Mouse (Mus musculus) kidney, adult 10 weeks (tissue): Measurements from ENCODE around the gene Fem1a. TPM values are rescaled to one million over a fixed set of nuclear protein-coding genes. Genes with fewer than 3 reads are reported as not detected.

Source experiments
- polyA plus RNA-seq: library from polyadenylated mRNA; stranded (reverse); fragments of 350-450 nt; fragmentation: Illumina TruSeq; extraction: RNeasy Lipid Tissue Mini Kit (QIAGEN cat#74804); gene quantifications from one replicate; pipeline ENCODE4 v1.2.3, GENCODE M21; 2014; ENCODE audit warnings: low read depth, low replicate concordance

The Fem1a gene
- polyA plus RNA-seq = 3.1 TPM

GRCm38 (mm10) chr17:56256239-56256881 is at the start of gene Fem1a:
Gene Fem1a, plus strand, starts transcription at chr17:56256810.

GRCm38 (mm10) chr17:56218377-56219191 is 38.0 kb upstream of the Fem1a start, which contains the start of gene Dpp9:
Gene Dpp9, minus strand, starts transcription at chr17:56218905.

GRCm38 (mm10) chr17:56276643-56277566 is 20.3 kb downstream of the Fem1a start, which contains the start of gene Ticam1:
Gene Ticam1, minus strand, starts transcription at chr17:56276786.

GRCm38 (mm10) chr17:56292531-56293222 is 36.1 kb downstream of the Fem1a start, which contains the start of gene Plin3:
Gene Plin3, minus strand, starts transcription at chr17:56292873.

GRCm38 (mm10) chr17:56300186-56300585 is 43.6 kb downstream of the Fem1a start, which contains the start of gene Arrdc5:
Gene Arrdc5, minus strand, starts transcription at chr17:56300286.

GRCm38 (mm10) chr17:56303160-56303846 is 46.7 kb downstream of the Fem1a start, which contains the start of gene Uhrf1:
Gene Uhrf1, plus strand, starts transcription at chr17:56303321.

Other genes with a start within 250 kb of the Fem1a start
- 0.32 TPM for gene Sh3gl1, start 220.2 kb upstream of the Fem1a start, polyA plus RNA-seq
- 0.20 TPM for gene Chaf1a, start 216.4 kb upstream of the Fem1a start, polyA plus RNA-seq
- gene Ubxn6, start 181.8 kb upstream of the Fem1a start, polyA plus RNA-seq = 14.1 TPM
- gene Hdgfl2, start 177.2 kb upstream of the Fem1a start, polyA plus RNA-seq = 1.5 TPM
- 0.20 TPM for gene Plin4, start 147.0 kb upstream of the Fem1a start, polyA plus RNA-seq
- 0.89 TPM for gene Plin5, start 139.2 kb upstream of the Fem1a start, polyA plus RNA-seq
- not detected for gene Lrg1, start 134.8 kb upstream of the Fem1a start, polyA plus RNA-seq
- not detected for gene Sema6b, start 116.5 kb upstream of the Fem1a start, polyA plus RNA-seq
- gene Tnfaip8l1, start 94.3 kb upstream of the Fem1a start, polyA plus RNA-seq = 0.49 TPM
- gene Mydgf, start 72.9 kb upstream of the Fem1a start, polyA plus RNA-seq = 9.2 TPM
- 0.24 TPM for gene Dpp9, start 37.9 kb upstream of the Fem1a start, polyA plus RNA-seq
- gene Ticam1, start 20.0 kb downstream of the Fem1a start, polyA plus RNA-seq = 0.20 TPM
- 13.9 TPM for gene Plin3, start 36.1 kb downstream of the Fem1a start, polyA plus RNA-seq
- gene Arrdc5, start 43.5 kb downstream of the Fem1a start, polyA plus RNA-seq = not detected
- gene Uhrf1, start 46.5 kb downstream of the Fem1a start, polyA plus RNA-seq = 0.36 TPM
- 1.1 TPM for gene Kdm4b, start 69.3 kb downstream of the Fem1a start, polyA plus RNA-seq
- 0.16 TPM for gene Ptprs, start 219.7 kb downstream of the Fem1a start, polyA plus RNA-seq